ENCODE assay signal across 8 mouse cellular contexts in the genomic region with DNA sequence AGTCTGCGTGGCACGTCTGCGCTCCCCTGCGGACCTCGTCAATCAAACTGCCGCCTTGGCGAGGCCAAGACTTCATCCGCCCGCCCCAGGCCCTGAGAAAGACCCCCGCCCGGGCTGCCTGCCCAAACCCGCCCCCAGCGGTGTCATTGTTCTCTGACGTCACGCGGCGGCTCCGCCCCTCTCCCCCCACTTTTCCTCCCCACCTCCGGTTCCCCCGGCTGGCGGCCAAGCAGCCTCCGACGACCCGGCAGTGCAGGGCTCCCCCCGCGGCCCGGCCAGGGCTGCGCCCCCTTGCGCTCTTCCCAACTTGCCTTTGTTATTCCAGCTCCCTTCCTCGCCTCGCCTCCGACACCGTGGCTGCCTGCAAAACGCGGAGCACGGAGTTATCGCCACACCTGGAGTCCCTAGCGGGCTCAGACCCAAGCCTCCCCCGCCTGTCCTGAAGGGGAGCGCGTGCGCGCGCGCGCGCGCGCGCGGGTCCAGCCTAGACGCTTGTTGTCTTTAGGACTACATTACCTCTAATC. TPM values are rescaled to one million over a fixed set of nuclear protein-coding genes. Genes with fewer than 3 reads are reported as not detected.
DNase-seq lines count a peak whose midpoint lies in the region; ATAC-seq lines count a peak whose summit lies in the region.

No protein-coding gene starts in this region.

- peaks cover 62% of the 10 kb centered on the region for H3K4me1 ChIP-seq in megakaryocyte, embryonic 14.5 days

- H3K4me3 ChIP-seq in megakaryocyte, embryonic 14.5 days (replicated peaks) = peak overlapping the region; percentile 98

- H3K27me3 ChIP-seq in megakaryocyte, embryonic 14.5 days (replicated peaks) = peaks cover 32% of the 10 kb centered on the region

- peak; percentile 60 for ATAC-seq in common myeloid progenitor, adult 5-6 weeks (replicated peaks; ENCODE audit: low read depth, poor library complexity, severe bottlenecking)
- ATAC-seq in inflammation-experienced regulatory T-cells, adult 6 months = peak; percentile 26

- no peaks in the 10 kb centered on the region for H3K36me3 ChIP-seq in megakaryocyte, embryonic 14.5 days (replicated peaks; ENCODE audit: low read length)

- intact Hi-C loops in gastrocnemius, postnatal 14 days (cut with DNase I; ENCODE audit: low total_unique reads) = loop anchor here (10.0 kb wide), 1 partner anchor 343 kb away; no protein-coding TSS in a partner anchor

- DNase-seq in WW6 (ENCODE audit: low read depth, low spot score) = peak; percentile 89
- peak; percentile 97 for DNase-seq in gastrocnemius, postnatal 14 days
- DNase-seq in left cerebral cortex, adult 9 months (ENCODE audit: low spot score in 2 of 2) = peak; percentile 82 to 92
- peak; percentile 92 to 95 for DNase-seq in right cerebral cortex, adult 2 months (ENCODE audit: low spot score in 2 of 2)
- DNase-seq in urinary bladder, postnatal 10 days (ENCODE audit: low spot score) = peak; percentile 93

- no peaks in the 10 kb centered on the region for H3K9me3 ChIP-seq in megakaryocyte, embryonic 14.5 days

RNA-seq across cellular contexts. Expression of gene Zmiz1, which starts 1.5 kb away (rescaled TPM):
- 15.7 and 23.1 TPM in 2 replicates for total RNA-seq in common myeloid progenitor, adult 5-6 weeks (2017)
- total RNA-seq in gastrocnemius, postnatal 14 days (2021) = 10 to 100 TPM; 30.3 to 36.0 TPM
- 10 to 100 TPM; 24.5 to 30.1 (median 26.1) TPM for polyA plus RNA-seq in inflammation-experienced regulatory T-cells, adult 6 months (2017; shearing (Covaris generic))
- polyA plus RNA-seq in megakaryocyte, embryonic 14.5 days (2012; ENCODE audit: insufficient read depth, low replicate concordance) = 18.1 and 54.1 TPM in 2 replicates

Comparison
In these comparisons a context has a peak if more than half of its experiments do, and no peak if none do; other contexts are left out.
1. Peak in every context shown above with its lines: DNase-seq, ATAC-seq and H3K4me3 ChIP-seq.